Mouse (Mus musculus) lung, postnatal 0 days (tissue): ENCODE results near the gene Gm17324. TPM values are rescaled to one million over a fixed set of nuclear protein-coding genes. Genes with fewer than 3 reads are reported as not detected.
A peak's percentile ranks its signal among the peaks of the same experiment; 100 is the strongest.

ENCODE experiments used
- ATAC-seq: fragments of 200-750 bp; cut with Nextera tagmentation; 2 replicates; pipeline ENCODE4 v1.8.0; 2017; ENCODE audit warnings: moderate library complexity
- DNase-seq: peaks from one replicate; pipeline ENCODE4 v3.0.0-alpha.2; 2016; ENCODE audit warnings: low spot score
- H3K27ac ChIP-seq: fragments of 300-500 bp; sonication (generic); 2 replicates; pipeline ENCODE4 v1.5.1; 2014; ENCODE audit warnings: antibody characterized with exemption, mild to moderate bottlenecking, low read length, mixed read lengths
- H3K27me3 ChIP-seq: fragments of 300-500 bp; sonication (generic); replicated peaks from 2 replicates; pipeline ENCODE4 v1.6.1; 2014; ENCODE audit warnings: low read length, mixed read lengths; ENCODE audit not compliant: insufficient read depth
- H3K36me3 ChIP-seq: fragments of 300-500 bp; sonication (generic); 2 replicates; pipeline ENCODE4 v1.6.1; 2014; ENCODE audit warnings: low read length, mixed read lengths; ENCODE audit not compliant: insufficient read depth
- H3K4me1 ChIP-seq: fragments of 300-500 bp; sonication (generic); 2 replicates; pipeline ENCODE4 v1.6.1; 2014; ENCODE audit warnings: antibody characterized with exemption, low read depth, low read length, mixed read lengths; ENCODE audit not compliant: insufficient read depth
- H3K4me2 ChIP-seq: fragments of 300-500 bp; sonication (generic); replicated peaks from 2 replicates; pipeline ENCODE4 v1.6.1; 2014; ENCODE audit warnings: low read depth, mild to moderate bottlenecking, low read length, moderate library complexity, mixed read lengths
- H3K4me3 ChIP-seq: fragments of 300-500 bp; sonication (generic); 2 replicates; pipeline ENCODE4 v1.5.1; 2014; ENCODE audit warnings: low read depth, low read length
- H3K9ac ChIP-seq: fragments of 300-500 bp; sonication (generic); replicated peaks from 2 replicates; pipeline ENCODE4 v1.6.1; 2014; ENCODE audit warnings: low read depth, mild to moderate bottlenecking
- H3K9me3 ChIP-seq: fragments of 300-500 bp; sonication (generic); 2 replicates; pipeline ENCODE4 v1.6.1; 2016; ENCODE audit warnings: low read length, mixed read lengths
- CTCF ChIP-seq: IDR thresholded peaks from 2 replicates; pipeline ENCODE4 v1.5.1; 2016; ENCODE audit warnings: antibody characterized with exemption, mild to moderate bottlenecking
- EP300 ChIP-seq: IDR thresholded peaks from 2 replicates; pipeline ENCODE4 v1.6.1; 2016; ENCODE audit warnings: antibody characterized with exemption, mild to moderate bottlenecking, control low read depth
- WGBS: fragments of 180-500 bp; shearing (Covaris S2); extraction: QIAGEN DNeasy Blood & Tissue Kit; methylation state at CpG from one replicate; pipeline ENCODE4 v1.1.7; 2014; 5-methylcytosine and 5-hydroxymethylcytosine counted together
- polyA plus RNA-seq: library from polyadenylated mRNA; unstranded; fragments of >200 nt; fragmentation: Nextera tagmentation; extraction: Ambion mirVana; gene quantifications from 2 replicates; pipeline ENCODE4 v1.2.1, GENCODE M21; 2015

The Gm17324 gene
- polyA plus RNA-seq, 1 experiment from 2014 or later: 0.88 TPM

DNA sequence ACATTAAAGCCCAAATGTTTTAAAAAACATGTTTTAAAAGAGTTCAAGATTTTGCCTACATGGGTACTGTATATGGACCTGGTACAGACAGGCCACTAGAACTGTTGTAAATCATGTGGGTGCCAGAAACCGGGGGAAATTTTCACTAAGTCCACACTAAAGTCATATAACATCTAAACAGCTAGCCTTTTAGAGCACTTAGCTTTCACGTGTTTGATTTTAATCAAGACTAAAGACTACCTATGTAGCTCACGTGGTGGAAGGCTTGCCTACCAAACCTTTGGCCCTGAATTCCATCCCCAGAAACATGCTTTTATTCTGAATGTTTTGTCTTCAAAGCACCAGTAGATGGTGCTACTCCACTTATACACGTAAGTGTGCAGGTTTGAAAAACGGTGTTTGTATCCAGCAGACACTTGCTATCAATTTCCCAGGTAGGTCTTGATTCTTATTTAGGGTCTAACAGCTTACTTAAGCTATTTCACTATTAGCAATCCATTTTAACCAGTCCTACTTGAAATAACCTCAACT is 28.5 kb upstream of the Gm17324 start:
- Histone ChIP-seq H3K27ac (no peak overlapping the region), H3K4me2 (no peak overlapping the region), H3K36me3 (peaks cover 23% of the 10 kb centered on the region), H3K4me3 (no peak overlapping the region), H3K9ac (no peak overlapping the region), H3K4me1 (no peaks in the 10 kb centered on the region), H3K27me3 (no peaks in the 10 kb centered on the region), H3K9me3 (no peaks in the 10 kb centered on the region)
- DNase-seq (peak; percentile 79), ATAC-seq (no peak)
- TF ChIP-seq EP300: no peak
- peak; percentile 70 for TF ChIP-seq CTCF
- WGBS: 8% methylated on average over 5 of the region's 5 CpGs

- Histone ChIP-seq H3K4me1 (no peaks in the 10 kb centered on the region), H3K4me3 (no peak overlapping the region), H3K9ac (no peak overlapping the region), H3K36me3 (peaks cover 23% of the 10 kb centered on the region), H3K4me2 (no peak overlapping the region), H3K9me3 (no peaks in the 10 kb centered on the region), H3K27me3 (no peaks in the 10 kb centered on the region), H3K27ac (no peak overlapping the region)
- WGBS: 23% methylated on average over 1 of the region's 1 CpGs
- DNase-seq (no peak), ATAC-seq (no peak)
- no peak for TF ChIP-seq EP300
- 0 out of 2 replicates have a peak, but pooled peaks have one; percentile 8 for TF ChIP-seq CTCF
Observed at GRCm38 (mm10) chr9:78476531-78477020, 28.0 kb upstream of the Gm17324 start.

DNA sequence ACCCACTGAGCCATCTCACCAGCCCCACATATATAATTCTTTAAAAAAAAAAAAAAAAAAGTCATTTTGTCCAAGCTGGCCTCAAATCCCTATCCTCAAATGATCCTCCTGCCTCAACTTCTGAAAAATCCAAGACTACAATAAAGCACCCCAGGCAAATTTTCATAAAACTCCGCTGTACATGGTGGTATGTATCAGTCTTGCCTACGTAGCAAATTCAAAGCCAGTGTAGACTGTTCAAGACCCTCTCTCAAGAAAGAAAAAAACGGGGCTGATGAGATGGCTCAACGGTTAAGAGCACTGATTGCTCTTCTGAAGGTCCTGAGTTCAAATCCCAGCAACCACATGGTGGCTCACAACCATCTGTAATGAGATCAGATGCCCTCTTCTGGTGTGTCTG is 27.3 kb upstream of the Gm17324 start:
- no peak overlapping the region for H3K27ac ChIP-seq
- peaks cover 23% of the 10 kb centered on the region for H3K36me3 ChIP-seq
- H3K4me1 ChIP-seq: no peaks in the 10 kb centered on the region
- WGBS: 70% methylated on average over 4 of the region's 4 CpGs
- no peaks in the 10 kb centered on the region for H3K9me3 ChIP-seq
- no peak overlapping the region for H3K9ac ChIP-seq
- H3K4me2 ChIP-seq: no peak overlapping the region
- DNase-seq (no peak), ATAC-seq (no peak)
- H3K4me3 ChIP-seq: no peak overlapping the region
- TF ChIP-seq EP300: no peak
- TF ChIP-seq CTCF: no peak
- H3K27me3 ChIP-seq: no peaks in the 10 kb centered on the region

DNA sequence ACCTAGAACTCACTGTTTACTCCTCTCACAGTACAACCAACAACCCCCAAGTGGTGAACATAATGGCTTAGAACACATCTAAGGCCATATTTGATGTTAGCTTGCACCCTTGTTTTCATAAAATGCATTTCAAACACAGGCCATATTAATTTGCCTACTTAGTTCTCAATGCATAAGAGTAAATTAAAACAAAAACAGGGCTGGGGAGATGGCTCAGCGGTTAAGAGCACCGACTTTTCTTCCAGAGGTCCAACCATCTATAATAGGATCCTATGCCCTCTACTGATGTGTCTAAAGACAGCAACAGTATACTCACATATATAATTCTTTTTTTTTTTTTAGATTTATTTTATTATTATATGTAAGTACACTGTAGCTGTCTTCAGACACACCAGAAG is 26.8 kb upstream of the Gm17324 start:
- H3K4me1 ChIP-seq: no peaks in the 10 kb centered on the region
- H3K27me3 ChIP-seq: no peaks in the 10 kb centered on the region
- no peaks in the 10 kb centered on the region for H3K9me3 ChIP-seq
- H3K4me3 ChIP-seq: no peak overlapping the region
- H3K27ac ChIP-seq: no peak overlapping the region
- ATAC-seq: no peak
- peaks cover 24% of the 10 kb centered on the region for H3K36me3 ChIP-seq
- H3K9ac ChIP-seq: no peak overlapping the region
- no peak overlapping the region for H3K4me2 ChIP-seq
- WGBS: 87% methylated on average over 2 of the region's 2 CpGs
- TF ChIP-seq EP300 (no peak), CTCF (no peak)
- no peak for DNase-seq

DNA sequence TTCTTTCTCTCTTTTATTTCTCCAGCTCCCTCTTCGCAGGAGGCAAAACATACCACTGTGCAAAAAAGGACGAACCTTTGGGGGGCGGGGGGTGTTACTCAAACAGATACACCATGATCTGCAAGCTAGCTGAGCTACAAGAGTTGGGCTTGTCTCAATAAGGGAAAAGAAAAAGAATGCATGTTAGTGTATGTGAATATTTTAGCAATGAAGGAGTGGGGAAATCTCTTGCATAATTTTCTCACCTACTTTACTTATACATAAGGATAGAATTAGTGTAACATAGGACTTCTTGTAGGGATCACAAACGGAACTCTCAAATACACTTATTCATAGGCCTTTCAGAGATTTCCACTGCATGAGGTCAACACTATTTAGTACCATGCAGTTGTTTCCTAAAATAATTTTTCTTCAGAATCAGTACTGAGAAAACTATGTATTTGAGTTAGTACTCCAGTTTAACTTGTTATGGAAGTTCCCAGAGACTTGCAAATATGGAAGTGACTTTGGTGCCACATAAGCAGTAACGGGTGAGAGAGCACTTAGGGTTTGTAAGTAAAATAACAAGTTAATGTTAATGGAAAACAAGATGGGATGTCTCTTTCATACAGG is 26.3 kb upstream of the Gm17324 start:
- peaks cover 28% of the 10 kb centered on the region for H3K36me3 ChIP-seq

DNA sequence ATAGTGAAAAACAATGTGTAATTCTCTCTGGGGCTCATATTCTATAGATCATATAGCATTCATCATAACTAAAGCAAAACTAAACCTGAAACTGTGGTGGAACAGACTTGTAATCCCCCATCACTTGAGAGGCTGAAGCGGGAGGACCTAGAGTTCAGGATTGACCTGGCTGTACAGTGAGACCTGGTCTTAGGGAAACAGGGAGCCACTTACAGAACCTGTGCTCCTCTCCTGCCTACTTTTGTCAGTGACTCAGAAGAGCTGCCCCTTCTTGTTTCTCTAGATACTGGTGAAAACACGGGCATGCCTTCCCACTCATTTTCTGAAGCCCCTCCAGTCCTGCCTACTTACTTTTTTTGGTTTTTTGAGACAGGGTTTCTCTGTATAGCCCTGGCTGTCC is 25.7 kb upstream of the Gm17324 start:
- TF ChIP-seq EP300: no peak
- H3K4me2 ChIP-seq: no peak overlapping the region
- 63% methylated on average over 2 of the region's 2 CpGs for WGBS
- H3K27me3 ChIP-seq: no peaks in the 10 kb centered on the region
- ATAC-seq (no peak), DNase-seq (no peak)
- H3K36me3 ChIP-seq: peaks cover 27% of the 10 kb centered on the region
- no peaks in the 10 kb centered on the region for H3K4me1 ChIP-seq
- no peaks in the 10 kb centered on the region for H3K9me3 ChIP-seq
- H3K27ac ChIP-seq: no peak overlapping the region
- no peak overlapping the region for H3K4me3 ChIP-seq
- H3K9ac ChIP-seq: no peak overlapping the region

More for the DNA sequence above, 26.3 kb upstream of the Gm17324 start:
- H3K9me3 ChIP-seq: no peaks in the 10 kb centered on the region
- 71% methylated on average over 5 of the region's 5 CpGs for WGBS
- H3K27me3 ChIP-seq: no peaks in the 10 kb centered on the region
- no peak for TF ChIP-seq EP300
- H3K27ac ChIP-seq: no peak overlapping the region
- no peak overlapping the region for H3K4me3 ChIP-seq
- no peak overlapping the region for H3K4me2 ChIP-seq
- ATAC-seq: no peak
- no peak overlapping the region for H3K9ac ChIP-seq
- DNase-seq: no peak
- no peaks in the 10 kb centered on the region for H3K4me1 ChIP-seq
